ENCODE assay signal across 18 mouse cellular contexts in the genomic region with DNA sequence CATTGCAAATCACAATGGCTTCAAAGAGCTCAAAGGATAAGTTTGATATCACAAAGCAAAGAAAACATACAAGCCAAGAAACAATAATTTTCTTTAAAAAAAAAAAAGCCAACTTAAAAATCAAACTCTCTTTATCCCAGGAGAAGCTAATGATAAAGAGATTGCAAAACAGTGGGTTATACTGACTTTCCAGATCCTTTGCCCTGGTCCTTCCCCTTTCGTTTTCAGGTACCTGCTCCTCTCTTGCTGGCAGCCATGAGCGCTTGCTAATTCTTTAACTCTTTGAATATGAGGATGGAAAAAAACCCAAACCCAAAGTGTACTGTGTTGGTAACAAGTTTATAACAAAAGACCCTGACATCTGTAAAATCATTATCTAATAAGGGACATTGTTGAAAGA.
"Had no signal": no experiment of that assay in that cellular context is flagged by ENCODE, and none has a peak within 500 bp of the region (broad histone marks: within the 10 kb centered on the region; RNA-seq: fewer than 3 reads in every experiment).

No protein-coding gene starts in this region.

- H3K4me2 ChIP-seq: lung, embryonic 15.5 days; midbrain, embryonic 11.5 days; midbrain, embryonic 13.5 days; midbrain, embryonic 15.5 days; neural tube, embryonic 12.5 days; stomach, embryonic 15.5 days had no signal

- H3K4me3 ChIP-seq: lung, embryonic 15.5 days; megakaryocyte, embryonic 14.5 days; midbrain, embryonic 13.5 days; midbrain, embryonic 15.5 days; neural tube, embryonic 12.5 days; stomach, embryonic 15.5 days had no signal

- H3K36me3 ChIP-seq: lung, embryonic 15.5 days; midbrain, embryonic 13.5 days; midbrain, embryonic 15.5 days; neural tube, embryonic 12.5 days; stomach, embryonic 15.5 days had no signal

- DNase-seq: liver, postnatal 0 days; lung, adult 2 months; lung, postnatal 14 days; lung, postnatal 36 days; right cerebral cortex, postnatal 14 days; thymus, adult 2 months; thymus, postnatal 25 days; thymus, postnatal 4 days had no signal

- H3K27ac ChIP-seq: lung, embryonic 15.5 days; macrophage; midbrain, embryonic 13.5 days; midbrain, embryonic 15.5 days; neural tube, embryonic 12.5 days; stomach, embryonic 15.5 days; stomach, postnatal 0 days had no signal

- H3K9me3 ChIP-seq: lung, embryonic 15.5 days; megakaryocyte, embryonic 14.5 days; midbrain, embryonic 13.5 days; midbrain, embryonic 15.5 days; neural tube, embryonic 12.5 days; stomach, embryonic 15.5 days had no signal

- H3K9ac ChIP-seq: liver, postnatal 0 days; lung, embryonic 15.5 days; midbrain, embryonic 13.5 days; midbrain, embryonic 15.5 days; neural tube, embryonic 12.5 days; stomach, embryonic 15.5 days had no signal

- H3K27me3 ChIP-seq: lung, embryonic 15.5 days; midbrain, embryonic 13.5 days; midbrain, embryonic 15.5 days; neural tube, embryonic 12.5 days; stomach, embryonic 15.5 days had no signal

- ATAC-seq: liver, postnatal 0 days; lung, postnatal 0 days; midbrain, embryonic 13.5 days; midbrain, embryonic 15.5 days had no signal

- H3K4me1 ChIP-seq: lung, embryonic 15.5 days; midbrain, embryonic 13.5 days; midbrain, embryonic 15.5 days; neural tube, embryonic 12.5 days; stomach, embryonic 15.5 days had no signal
